Mouse (Mus musculus): ENCODE data around the gene Rnf113a2.

GRCm38 (mm10) chr12:84449887-84450286 is 32.9 kb downstream of the Rnf113a2 start:
- TF ChIP-seq POLR2A (IDR thresholded peaks at IDR 0.05; ENCODE audit: low read depth, low read length) (no peak), CTCF (IDR thresholded peaks at IDR 0.05; ENCODE audit: extremely low read depth, insufficient read length, insufficient replicate concordance, low read depth, low read length) (no peak)
